Mouse (Mus musculus) spleen, adult 2 months (tissue): ENCODE data around the gene Slc38a2. TPM values are rescaled to one million over a fixed set of nuclear protein-coding genes. Genes with fewer than 3 reads are reported as not detected.

Source experiments
- DNase-seq, 2 experiments: peaks; one replicate each; pipeline versions ENCODE4 v3.0.0 to v3.0.0-alpha.2; 2012 to 2021; ENCODE audit warnings: low spot score in 2 of 2, low read depth in 1 of 2
- H3K27ac ChIP-seq: fragments of 200-500 bp; 2 replicates; pipeline ENCODE4 v1.5.1; 2012; ENCODE audit warnings: low read length, inconsistent platforms; ENCODE audit not compliant: insufficient read depth
- H3K27me3 ChIP-seq: fragments of 200-500 bp; 2 replicates; pipeline ENCODE4 v1.6.1; 2012; ENCODE audit warnings: mild to moderate bottlenecking, moderate library complexity, low read length, inconsistent platforms; ENCODE audit not compliant: control insufficient read depth, insufficient read depth
- H3K36me3 ChIP-seq: fragments of 200-500 bp; 2 replicates; pipeline ENCODE4 v1.6.1; 2012; ENCODE audit warnings: mild to moderate bottlenecking, low read length, inconsistent platforms; ENCODE audit not compliant: control insufficient read depth, insufficient read depth
- H3K4me1 ChIP-seq: fragments of 200-500 bp; 2 replicates; pipeline ENCODE4 v1.6.1; 2011; ENCODE audit warnings: inconsistent platforms; ENCODE audit not compliant: control insufficient read depth, insufficient read depth, insufficient read length
- H3K4me3 ChIP-seq: fragments of 200-500 bp; 2 replicates; pipeline ENCODE4 v1.5.1; 2011; ENCODE audit warnings: mild to moderate bottlenecking, inconsistent platforms; ENCODE audit not compliant: insufficient read depth, insufficient read length; ENCODE audit errors: extremely low read depth
- CTCF ChIP-seq: fragments of 200-500 bp; IDR thresholded peaks from 2 replicates; pipeline ENCODE4 v1.5.1; 2011; ENCODE audit warnings: mild to moderate bottlenecking, inconsistent platforms; ENCODE audit not compliant: insufficient read depth, insufficient read length, insufficient replicate concordance; ENCODE audit errors: extremely low read depth
- POLR2A ChIP-seq: fragments of 200-500 bp; IDR thresholded peaks from 2 replicates; pipeline ENCODE4 v1.6.1; 2011; ENCODE audit warnings: low read depth, low read length, inconsistent platforms
- WGBS: fragments of 180-500 bp; shearing (Covaris S2); methylation state at CpG from one replicate; pipeline ENCODE4 v1.1.7; 2018; 5-methylcytosine and 5-hydroxymethylcytosine counted together
- polyA plus RNA-seq: library from polyadenylated mRNA; depleted of rRNA; stranded (reverse); fragments of >200 nt; gene quantifications from 2 replicates; pipeline ENCODE4 v1.2.3, GENCODE M21; 2012

Gene Slc38a2
- polyA plus RNA-seq, 1 experiment, result 28.5 TPM

DNA sequence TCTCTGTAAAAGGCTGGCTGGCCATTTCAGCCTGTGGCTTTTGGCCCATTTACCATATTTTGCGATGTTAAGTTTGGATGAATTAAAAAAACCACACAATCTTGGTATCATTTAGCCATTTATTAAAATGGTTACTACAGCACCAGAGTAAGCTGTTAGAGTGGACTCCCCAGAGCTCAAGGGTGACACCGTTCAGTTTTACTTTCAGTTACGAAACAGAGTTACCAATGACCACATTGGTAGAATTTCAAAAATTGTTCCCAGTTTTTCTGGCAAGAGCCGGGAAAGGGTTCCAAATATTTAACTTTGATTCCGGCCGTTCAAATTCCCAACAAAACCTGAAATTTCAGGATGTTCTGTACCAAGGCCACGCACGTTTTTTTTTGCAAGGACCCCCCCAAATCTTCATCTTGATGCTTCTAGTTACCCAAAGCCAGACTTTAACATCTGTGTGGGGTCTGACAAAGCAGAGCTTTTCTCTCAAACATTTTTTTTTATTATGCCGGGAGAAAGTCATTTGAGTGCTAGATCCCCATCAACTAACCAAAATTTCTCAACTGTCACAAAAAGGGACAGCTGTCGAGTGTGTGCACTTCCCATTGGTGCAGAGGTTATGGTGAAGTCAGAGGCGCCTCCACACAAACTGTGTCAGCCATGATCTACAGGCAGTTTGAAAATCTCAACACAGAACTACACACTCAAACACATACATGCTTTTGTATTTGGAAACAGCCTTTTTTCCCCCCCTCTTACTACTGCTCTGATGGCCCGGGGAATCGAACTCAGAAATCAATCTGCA lies 2.8 kb downstream of the Slc38a2 start:
- no peak for TF ChIP-seq POLR2A
- no peak for TF ChIP-seq CTCF
- peaks cover 55% of the 10 kb centered on the region for H3K36me3 ChIP-seq
- H3K4me1 ChIP-seq, result peaks cover 4% of the 10 kb centered on the region
- H3K27ac ChIP-seq, result 0 out of 2 replicates have a peak overlapping the region, but pooled peaks have one; percentile 0
- DNase-seq, result no peak
- H3K27me3 ChIP-seq, result no peaks in the 10 kb centered on the region
- H3K4me3 ChIP-seq, result peak overlapping the region; percentile 2; the same call in 1 of the 2 replicates
- 47% methylated on average over 13 of the region's 13 CpGs for WGBS

- peaks cover 65% of the 10 kb centered on the region for H3K36me3 ChIP-seq
- no peak overlapping the region for H3K4me3 ChIP-seq
- no peak for TF ChIP-seq POLR2A
- TF ChIP-seq CTCF, result no peak
- no peaks in the 10 kb centered on the region for H3K27me3 ChIP-seq
- peaks cover 4% of the 10 kb centered on the region for H3K4me1 ChIP-seq
- 70% methylated on average over 26 of the region's 26 CpGs for WGBS
- no peak for DNase-seq
- H3K27ac ChIP-seq, result no peak overlapping the region
These were observed 3.8 kb downstream of the Slc38a2 start for GRCm38 (mm10) chr15:96695455-96696421.

DNA sequence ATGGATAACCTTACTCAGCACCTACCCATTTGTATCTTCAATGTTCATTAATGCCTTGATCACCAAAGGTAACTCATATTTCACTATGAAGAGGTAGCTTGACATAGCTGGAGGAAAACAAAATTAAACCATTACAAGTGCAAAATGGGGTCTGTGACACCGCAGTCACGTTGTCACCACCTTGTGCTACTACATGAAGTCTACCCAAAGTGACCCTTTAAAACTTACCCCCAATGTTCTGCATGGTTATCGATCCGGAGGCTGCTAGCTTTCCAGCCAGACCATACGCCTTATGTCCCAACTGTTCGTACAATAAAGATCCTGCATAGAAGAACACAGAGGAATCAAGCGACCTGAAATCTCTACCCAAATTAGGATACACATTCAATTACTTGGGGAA lies 4.5 kb downstream of the Slc38a2 start:
- H3K4me3 ChIP-seq, result no peak overlapping the region

DNA sequence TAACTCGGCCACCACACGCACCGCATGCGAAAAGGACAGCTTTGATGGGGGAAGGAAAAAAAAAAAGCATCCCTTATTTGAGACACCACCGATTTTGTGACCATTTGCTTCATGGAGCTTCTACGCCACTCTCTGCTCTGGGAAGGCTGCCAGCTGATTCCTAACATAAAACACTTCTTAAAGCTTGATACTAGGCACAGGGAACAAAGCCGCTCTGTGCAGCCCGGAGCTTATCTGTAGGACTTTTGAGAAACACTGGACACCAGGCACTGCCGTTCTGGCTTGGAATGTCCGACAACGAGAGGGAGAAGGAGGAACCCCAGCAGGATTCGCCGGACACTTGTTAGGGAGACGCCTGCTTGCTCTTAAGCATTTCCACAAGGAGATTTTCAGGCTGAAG lies 5.8 kb downstream of the Slc38a2 start:
- TF ChIP-seq POLR2A (no peak), CTCF (no peak)
- H3K27me3 ChIP-seq, result no peaks in the 10 kb centered on the region

More for the DNA sequence above, 4.5 kb downstream of the Slc38a2 start:
- TF ChIP-seq POLR2A (no peak), CTCF (no peak)
- Histone ChIP-seq H3K36me3 (peaks cover 71% of the 10 kb centered on the region), H3K27ac (no peak overlapping the region), H3K27me3 (no peaks in the 10 kb centered on the region), H3K4me1 (peaks cover 4% of the 10 kb centered on the region)
- no peak for DNase-seq
- 94% methylated on average over 7 of the region's 7 CpGs for WGBS

DNA sequence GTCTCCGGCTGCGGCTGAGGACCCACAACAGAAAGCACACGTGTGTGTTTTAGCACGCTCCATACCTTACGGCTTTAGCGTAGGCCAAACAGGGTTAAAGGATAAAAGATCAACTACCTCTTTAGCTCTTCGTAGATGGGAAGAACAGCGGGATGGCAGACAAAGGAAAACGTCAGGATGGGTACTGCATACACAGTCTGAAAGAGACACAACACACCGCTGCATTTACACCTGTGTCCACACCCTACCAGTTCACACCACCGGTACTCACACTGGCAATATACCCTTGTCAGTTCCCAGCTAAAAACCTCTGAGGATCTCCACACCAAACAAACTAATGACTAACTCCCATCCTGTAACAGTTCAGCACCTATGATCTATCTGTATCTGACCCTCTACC lies 7.1 kb downstream of the Slc38a2 start:
- no peak for DNase-seq
- no peaks in the 10 kb centered on the region for H3K27me3 ChIP-seq
- H3K4me3 ChIP-seq, result no peak overlapping the region
- peaks cover 4% of the 10 kb centered on the region; the same call in 1 of the 2 replicates for H3K4me1 ChIP-seq
- TF ChIP-seq CTCF (no peak), POLR2A (no peak)
- 95% methylated on average over 11 of the region's 11 CpGs for WGBS
- no peak overlapping the region for H3K27ac ChIP-seq
- peaks cover 77% of the 10 kb centered on the region for H3K36me3 ChIP-seq

More for the DNA sequence above, 5.8 kb downstream of the Slc38a2 start:
- H3K4me1 ChIP-seq, result peaks cover 4% of the 10 kb centered on the region
- peaks cover 78% of the 10 kb centered on the region for H3K36me3 ChIP-seq
- 95% methylated on average over 14 of the region's 14 CpGs for WGBS
- DNase-seq, result no peak
- H3K27ac ChIP-seq, result no peak overlapping the region
- H3K4me3 ChIP-seq, result no peak overlapping the region

- no peak for DNase-seq
- Histone ChIP-seq H3K36me3 (peaks cover 70% of the 10 kb centered on the region), H3K4me1 (no peaks in the 10 kb centered on the region), H3K27me3 (no peaks in the 10 kb centered on the region), H3K27ac (no peak overlapping the region), H3K4me3 (no peak overlapping the region)
- 93% methylated on average over 15 of the region's 15 CpGs for WGBS
- TF ChIP-seq CTCF, result no peak
- no peak for TF ChIP-seq POLR2A
These were observed 8.1 kb downstream of the Slc38a2 start for GRCm38 (mm10) chr15:96691381-96691780.
